In genomic region chr9:116808401-116808800, GRCm38 (mm10) we compare ENCODE assay signal across 9 mouse cellular contexts.
DNase-seq lines count a peak whose midpoint lies in the region; ATAC-seq lines count a peak whose summit lies in the region.
"Had no signal": no experiment of that assay in that cellular context is flagged by ENCODE, and none has a peak within 500 bp of the region (broad histone marks: within the 10 kb centered on the region; RNA-seq: fewer than 3 reads in every experiment).

No protein-coding gene starts in this region.

- peak overlapping the region; percentile 87 for H3K27ac ChIP-seq in lung, embryonic 15.5 days

- no peaks in the 10 kb centered on the region for H3K27me3 ChIP-seq in lung, embryonic 15.5 days

- ATAC-seq in granulocyte monocyte progenitor cell, adult 5-6 weeks (replicated peaks; ENCODE audit: poor library complexity, severe bottlenecking) = peak; percentile 81
- ATAC-seq in lung, embryonic 15.5 days (ENCODE audit: borderline replicate concordance, extremely low read depth, low FRiP score, low TSS enrichment) = peak; percentile 55; the same call in 1 of the 2 replicates
- ATAC-seq: CD4-positive, CD25-positive, alpha-beta regulatory T cell, adult 4 months had no signal

- 44% methylated on average over 4 of the region's 4 CpGs for WGBS in lung, embryonic 15.5 days

- H3K4me1 ChIP-seq in lung, embryonic 15.5 days = peaks cover 25% of the 10 kb centered on the region

- peak; percentile 68 for DNase-seq in gastrocnemius, adult 18-20 months (ENCODE audit: low spot score)
- no peak for DNase-seq in gastrocnemius, postnatal 25 days
- peak; percentile 82 for DNase-seq in Muller cell, postnatal 12 days (ENCODE audit: inconsistent ontology term)
- DNase-seq in thymus, postnatal 25 days = no peak
- DNase-seq in frontal cortex, postnatal 36 days (ENCODE audit: low spot score in 2 of 2) = no peak
- no peak for DNase-seq in gastrocnemius, postnatal 36 days

- intact Hi-C loops in gastrocnemius, postnatal 36 days (cut with DNase I) = no loop called here

- no peaks in the 10 kb centered on the region for H3K9me3 ChIP-seq in lung, embryonic 15.5 days

- H3K36me3 ChIP-seq in lung, embryonic 15.5 days = peaks cover 6% of the 10 kb centered on the region; the same call in 1 of the 2 replicates

- H3K4me3 ChIP-seq in lung, embryonic 15.5 days = no peak overlapping the region

- H3K4me2 ChIP-seq in lung, embryonic 15.5 days = no peak overlapping the region

- H3K9ac ChIP-seq in lung, embryonic 15.5 days = no peak overlapping the region

Comparison
In these comparisons a context has a peak if more than half of its experiments do, and no peak if none do; other contexts are left out.
1. DNase-seq: peak in gastrocnemius, adult 18-20 months (single experiment) and Muller cell, postnatal 12 days (single experiment); none in gastrocnemius, postnatal 25 days (single experiment), thymus, postnatal 25 days (single experiment), frontal cortex, postnatal 36 days (0 of 2) and gastrocnemius, postnatal 36 days (0 of 2).